Mouse (Mus musculus): ENCODE results near the gene Serpinb6a. TPM values are rescaled to one million over a fixed set of nuclear protein-coding genes. Genes with fewer than 3 reads are reported as not detected.

Gene Serpinb6a
- polyA plus RNA-seq, 1 experiment from 2014 or later, result 12.9 TPM

GRCm38 (mm10) chr13:33966025-33966412 lies 36.6 kb downstream of the Serpinb6a start:
- H3K4me3 ChIP-seq, result peak overlapping the region; percentile 67
- 0 out of 2 replicates have a peak, but pooled peaks cover 8% of the 10 kb centered on the region for H3K36me3 ChIP-seq
- 45% methylated on average over 4 of the region's 4 CpGs for WGBS (ENCODE audit: insufficient replicate concordance)
- H3K27ac ChIP-seq, result peak overlapping the region; percentile 85; the same call in 1 of the 2 replicates
- H3K27me3 ChIP-seq (replicated peaks), result no peaks in the 10 kb centered on the region
- H3K9me3 ChIP-seq (replicated peaks), result no peaks in the 10 kb centered on the region
- peak overlapping the region; percentile 71; the same call in 1 of the 2 replicates for H3K9ac ChIP-seq
- no peak for ATAC-seq
- peak overlapping the region; percentile 79 for H3K4me2 ChIP-seq
- peaks cover 28% of the 10 kb centered on the region for H3K4me1 ChIP-seq

- 9% methylated on average over 14 of the region's 14 CpGs for WGBS (ENCODE audit: insufficient replicate concordance)
- peak; percentile 82 for ATAC-seq
- peak overlapping the region; percentile 85 for H3K27ac ChIP-seq
These were observed 37.3 kb downstream of the Serpinb6a start for GRCm38 (mm10) chr13:33965056-33966024.

GRCm38 (mm10) chr13:33964206-33965046 lies 38.2 kb downstream of the Serpinb6a start, which contains the start of gene Nqo2:
TSS of gene Nqo2 (plus strand) at chr13:33964687.
- peaks cover 28% of the 10 kb centered on the region for H3K4me1 ChIP-seq
- H3K27ac ChIP-seq, result peak within 1 kb of the TSS; percentile 85
- H3K4me2 ChIP-seq, result peak within 1 kb of the TSS; percentile 79
- 2% methylated on average over 22 of the region's 22 CpGs for whole genome bisulfite sequencing (ENCODE audit: insufficient replicate concordance)
- peak within 1 kb of the TSS; percentile 67 for H3K4me3 ChIP-seq
- ATAC-seq, result peak; percentile 81
- no peaks in the 10 kb centered on the region for H3K9me3 ChIP-seq (replicated peaks)
- 0 out of 2 replicates have a peak, but pooled peaks cover 3% of the 10 kb centered on the region for H3K36me3 ChIP-seq
- peak within 1 kb of the TSS; percentile 71 for H3K9ac ChIP-seq
- no peaks in the 10 kb centered on the region for H3K27me3 ChIP-seq (replicated peaks)

More at GRCm38 (mm10) chr13:33965056-33966024, 37.3 kb downstream of the Serpinb6a start:
- Histone ChIP-seq H3K9ac (peak overlapping the region; percentile 71), H3K36me3 (0 out of 2 replicates have a peak, but pooled peaks cover 3% of the 10 kb centered on the region), H3K27me3 (replicated peaks) (no peaks in the 10 kb centered on the region), H3K4me2 (peak overlapping the region; percentile 79), H3K4me1 (peaks cover 28% of the 10 kb centered on the region), H3K4me3 (peak overlapping the region; percentile 67), H3K9me3 (replicated peaks) (no peaks in the 10 kb centered on the region)

- Histone ChIP-seq H3K27me3 (replicated peaks) (no peaks in the 10 kb centered on the region), H3K9me3 (replicated peaks) (no peaks in the 10 kb centered on the region), H3K4me2 (no peak overlapping the region), H3K9ac (no peak overlapping the region), H3K4me3 (no peak overlapping the region), H3K4me1 (0 out of 2 replicates have a peak, but pooled peaks cover 4% of the 10 kb centered on the region), H3K36me3 (no peaks in the 10 kb centered on the region), H3K27ac (no peak overlapping the region)
- WGBS (ENCODE audit: insufficient replicate concordance), result 69% methylated on average over 2 of the region's 2 CpGs
- ATAC-seq, result no peak
These were observed 42.8 kb downstream of the Serpinb6a start for GRCm38 (mm10) chr13:33959771-33960170.

GRCm38 (mm10) chr13:33956571-33957421 lies 45.8 kb downstream of the Serpinb6a start:
- 36% methylated on average over 6 of the region's 6 CpGs for WGBS (ENCODE audit: insufficient replicate concordance)
- Histone ChIP-seq H3K4me3 (no peak overlapping the region), H3K9me3 (replicated peaks) (no peaks in the 10 kb centered on the region), H3K27me3 (replicated peaks) (no peaks in the 10 kb centered on the region), H3K27ac (no peak overlapping the region), H3K9ac (no peak overlapping the region), H3K36me3 (no peaks in the 10 kb centered on the region), H3K4me2 (no peak overlapping the region), H3K4me1 (no peaks in the 10 kb centered on the region)
- no peak for ATAC-seq

GRCm38 (mm10) chr13:33952947-33953346 lies 49.6 kb downstream of the Serpinb6a start:
- H3K27me3 ChIP-seq (replicated peaks), result no peaks in the 10 kb centered on the region
- 59% methylated on average over 2 of the region's 2 CpGs for WGBS (ENCODE audit: insufficient replicate concordance)
- H3K9me3 ChIP-seq (replicated peaks), result no peaks in the 10 kb centered on the region
- H3K4me2 ChIP-seq, result no peak overlapping the region
- no peak overlapping the region for H3K4me3 ChIP-seq
- no peaks in the 10 kb centered on the region for H3K36me3 ChIP-seq
- H3K4me1 ChIP-seq, result no peaks in the 10 kb centered on the region
- no peak overlapping the region for H3K27ac ChIP-seq
- H3K9ac ChIP-seq, result no peak overlapping the region
- ATAC-seq, result no peak

- no peak overlapping the region for H3K4me3 ChIP-seq
- WGBS (ENCODE audit: insufficient replicate concordance), result 56% methylated on average over 1 of the region's 1 CpGs
- no peaks in the 10 kb centered on the region for H3K4me1 ChIP-seq
- no peak overlapping the region for H3K27ac ChIP-seq
- no peaks in the 10 kb centered on the region for H3K27me3 ChIP-seq (replicated peaks)
- H3K4me2 ChIP-seq, result no peak overlapping the region
- H3K9ac ChIP-seq, result no peak overlapping the region
- ATAC-seq, result no peak
- no peaks in the 10 kb centered on the region for H3K36me3 ChIP-seq
- no peaks in the 10 kb centered on the region for H3K9me3 ChIP-seq (replicated peaks)
These were observed 50.5 kb downstream of the Serpinb6a start for GRCm38 (mm10) chr13:33952075-33952449.

GRCm38 (mm10) chr13:33951308-33952074 lies 51.1 kb downstream of the Serpinb6a start:
- Histone ChIP-seq H3K4me1 (no peaks in the 10 kb centered on the region), H3K4me3 (no peak overlapping the region), H3K27me3 (replicated peaks) (no peaks in the 10 kb centered on the region), H3K27ac (no peak overlapping the region), H3K9ac (no peak overlapping the region), H3K9me3 (replicated peaks) (no peaks in the 10 kb centered on the region), H3K4me2 (no peak overlapping the region), H3K36me3 (no peaks in the 10 kb centered on the region)
- no peak for ATAC-seq
- WGBS (ENCODE audit: insufficient replicate concordance), result 60% methylated on average over 4 of the region's 4 CpGs

- no peaks in the 10 kb centered on the region for H3K9me3 ChIP-seq (replicated peaks)
- H3K27ac ChIP-seq, result no peak overlapping the region
- H3K36me3 ChIP-seq, result no peaks in the 10 kb centered on the region
- no peaks in the 10 kb centered on the region for H3K27me3 ChIP-seq (replicated peaks)
- peaks cover 4% of the 10 kb centered on the region for H3K4me1 ChIP-seq
- 33% methylated on average over 4 of the region's 4 CpGs for WGBS (ENCODE audit: insufficient replicate concordance)
- H3K9ac ChIP-seq, result no peak overlapping the region
- H3K4me3 ChIP-seq, result no peak overlapping the region
- H3K4me2 ChIP-seq, result no peak overlapping the region
- peak; percentile 57; the same call in 1 of the 2 replicates for ATAC-seq
These were observed 60.3 kb downstream of the Serpinb6a start for GRCm38 (mm10) chr13:33942212-33942779.

- Histone ChIP-seq H3K4me2 (no peak overlapping the region), H3K4me1 (peaks cover 4% of the 10 kb centered on the region), H3K4me3 (no peak overlapping the region), H3K27ac (no peak overlapping the region), H3K9me3 (replicated peaks) (no peaks in the 10 kb centered on the region), H3K36me3 (no peaks in the 10 kb centered on the region), H3K27me3 (replicated peaks) (no peaks in the 10 kb centered on the region), H3K9ac (no peak overlapping the region)
- WGBS (ENCODE audit: insufficient replicate concordance), result 65% methylated on average over 5 of the region's 5 CpGs
- no peak for ATAC-seq
These were observed 61.2 kb downstream of the Serpinb6a start for GRCm38 (mm10) chr13:33941288-33941808.
